Mouse (Mus musculus): ENCODE measurements around the gene Arhgef7.

- TF ChIP-seq CTCF (IDR thresholded peaks at IDR 0.05; ENCODE audit: low read depth) = no peak
- TF ChIP-seq EP300 (IDR thresholded peaks at IDR 0.05; ENCODE audit: low read depth) = no peak
These were observed 74.0 kb downstream of the Arhgef7 start for GRCm38 (mm10) chr8:11801571-11801970.
